Mouse (Mus musculus) kidney, postnatal 14 days (tissue): Measurements from ENCODE around the gene Hspa12b.

Experiments used
- DNase-seq: peaks from one replicate; pipeline ENCODE4 v3.0.0; 2022; ENCODE audit warnings: mixed read lengths

The Hspa12b gene

DNA sequence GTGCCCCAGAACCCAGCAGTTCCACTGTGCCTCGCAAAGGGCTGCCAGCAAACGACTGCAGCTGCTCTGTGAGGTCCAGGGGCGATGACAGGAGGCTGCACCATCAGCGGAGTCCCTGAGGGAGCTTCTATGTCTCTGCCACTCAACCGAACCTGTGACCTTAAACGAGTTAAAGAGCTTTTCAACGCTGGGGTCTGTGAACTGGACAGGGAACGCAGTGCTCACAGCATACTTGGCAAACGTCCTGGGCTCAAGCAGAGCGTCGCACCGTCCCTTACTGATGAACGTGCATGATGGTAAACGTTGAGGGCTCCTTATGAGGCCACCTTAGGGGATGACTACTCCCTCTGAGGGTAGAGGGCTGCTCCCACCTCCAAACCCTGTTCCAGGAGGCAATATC is 59.3 kb downstream of the Hspa12b start:
- DNase-seq: no peak

- peak; percentile 91 for DNase-seq
Observed at GRCm38 (mm10) chr2:131186771-131187601, 59.9 kb downstream of the Hspa12b start, which contains the start of the genes Cdc25b and Spef1. Gene Cdc25b, plus strand, starts transcription at chr2:131186949. Gene Spef1, minus strand, starts transcription at chr2:131187282.

DNA sequence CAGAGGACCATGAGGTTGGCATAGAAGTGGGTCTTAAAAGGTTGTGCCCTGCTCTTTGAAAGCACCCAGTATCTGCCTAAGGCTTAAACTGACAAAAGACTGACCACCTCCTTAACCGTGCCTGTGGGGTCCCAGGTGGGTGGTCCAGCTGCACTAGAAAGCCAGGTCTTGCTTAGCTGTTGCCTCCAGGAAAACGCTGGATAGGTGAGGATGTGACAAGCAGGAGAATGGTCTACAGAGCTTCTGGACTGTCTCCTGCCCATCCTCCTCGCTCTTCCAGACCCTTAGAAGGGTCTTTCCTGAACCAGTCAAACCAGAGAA is 60.5 kb downstream of the Hspa12b start:
- no peak for DNase-seq

DNA sequence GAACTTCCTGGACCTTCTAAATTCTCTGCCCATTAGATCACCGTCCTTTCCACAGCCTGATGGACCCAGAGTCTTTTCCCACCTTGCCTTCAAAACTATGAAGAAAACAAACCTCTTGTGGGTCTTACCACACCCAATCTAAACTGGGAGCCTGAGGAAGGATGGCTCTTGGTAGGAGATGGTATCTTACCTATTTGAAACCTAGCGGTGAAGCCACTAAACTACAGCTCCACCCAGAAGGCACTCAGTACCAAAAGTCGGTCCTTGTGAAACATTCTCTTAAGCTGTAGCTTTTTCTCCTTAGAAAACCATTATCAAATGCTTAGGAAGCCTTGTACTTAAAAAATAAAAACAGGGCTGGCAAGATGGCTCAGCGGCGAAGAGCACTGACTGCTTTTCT is 61.2 kb downstream of the Hspa12b start:
- DNase-seq: no peak

GRCm38 (mm10) chr2:131189521-131190309 is 62.6 kb downstream of the Hspa12b start:
- no peak for DNase-seq

GRCm38 (mm10) chr2:131190344-131191004 is 63.4 kb downstream of the Hspa12b start:
- DNase-seq: peak; percentile 66

GRCm38 (mm10) chr2:131191005-131191390 is 63.9 kb downstream of the Hspa12b start:
- DNase-seq: no peak
